Mouse (Mus musculus): ENCODE measurements at regions not wholly inside any gene's neighbourhood (a gene's known extent, or its start where the extent isn't known, plus 50 kb on each side); places are given as distances from the start of the nearest gene placed in this dataset.

DNA sequence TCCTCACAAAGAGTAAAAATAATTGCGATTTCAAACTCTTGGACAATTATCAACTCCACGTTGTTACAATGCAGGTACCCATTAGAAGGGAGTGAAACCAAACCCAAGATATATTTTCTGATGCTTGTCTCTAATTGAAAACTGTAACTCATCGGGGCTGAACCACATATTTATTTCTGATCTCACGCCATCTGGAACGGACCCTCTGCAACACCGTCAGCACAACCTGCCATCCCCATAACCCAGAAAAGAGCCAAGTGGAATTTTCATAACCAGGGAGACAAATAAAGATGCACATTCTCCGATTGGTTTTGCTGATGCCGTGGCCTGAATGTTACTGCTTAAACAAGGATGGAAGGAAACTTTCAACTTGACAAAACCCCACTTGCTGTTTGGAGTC is 338.0 kb downstream of the Grb14 start:
- TF ChIP-seq CTCF (IDR thresholded peaks at IDR 0.05; ENCODE audit: low read depth, low read length) (no peak), POLR2A (IDR thresholded peaks at IDR 0.05; ENCODE audit: insufficient read depth, low read length) (no peak)

Data from ES-Bruce4 (cell line).